In the genomic region with DNA sequence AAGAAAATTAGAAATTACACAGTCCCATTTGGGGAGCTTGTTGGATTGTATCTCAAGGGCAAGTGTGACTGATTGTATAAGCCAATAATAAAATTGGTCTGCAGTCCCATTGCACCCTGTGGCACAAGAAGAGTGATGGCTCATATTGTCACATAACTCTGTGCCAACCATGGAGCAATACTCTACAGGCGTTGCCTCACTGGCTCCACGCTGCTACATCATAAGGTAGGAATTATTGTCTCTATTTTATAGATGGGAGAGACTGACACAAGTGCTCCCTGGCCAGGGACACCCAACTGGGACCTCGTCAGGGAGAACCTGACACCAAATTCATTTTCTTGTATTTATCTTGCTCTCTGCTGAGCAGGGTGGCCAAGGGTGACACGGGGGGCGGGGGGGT, we compare ENCODE assay signal across 20 mouse cellular contexts.
"Had no signal": no experiment of that assay in that cellular context is flagged by ENCODE, and none has a peak within 500 bp of the region (broad histone marks: within the 10 kb centered on the region; RNA-seq: fewer than 3 reads in every experiment).

No protein-coding gene starts in this region.

- H3K9me3 ChIP-seq: limb, embryonic 12.5 days; limb, embryonic 15.5 days; liver, embryonic 12.5 days; liver, embryonic 15.5 days; lung, embryonic 15.5 days; megakaryocyte, embryonic 14.5 days; midbrain, embryonic 10.5 days; midbrain, embryonic 13.5 days; neural tube, embryonic 13.5 days had no signal

- H3K36me3 ChIP-seq: limb, embryonic 12.5 days; limb, embryonic 15.5 days; liver, embryonic 12.5 days; liver, embryonic 15.5 days; lung, embryonic 15.5 days; midbrain, embryonic 10.5 days; midbrain, embryonic 13.5 days; neural tube, embryonic 13.5 days had no signal

- H3K9ac ChIP-seq: limb, embryonic 12.5 days; limb, embryonic 15.5 days; liver, embryonic 12.5 days; liver, embryonic 15.5 days; lung, embryonic 15.5 days; midbrain, embryonic 13.5 days; neural tube, embryonic 13.5 days had no signal

- H3K4me3 ChIP-seq: limb, embryonic 12.5 days; limb, embryonic 15.5 days; liver, embryonic 12.5 days; liver, embryonic 15.5 days; lung, embryonic 15.5 days; megakaryocyte, embryonic 14.5 days; midbrain, embryonic 10.5 days; midbrain, embryonic 13.5 days; myocyte; neural tube, embryonic 13.5 days had no signal

- DNase-seq: kidney, postnatal 14 days; kidney, postnatal 4 days; left cerebral cortex, postnatal 4 days; lung, adult 18-20 months; lung, postnatal 10 days; lung, postnatal 36 days; retina, postnatal 1 day; thymus, adult 18-20 months; thymus, postnatal 36 days had no signal

- H3K4me2 ChIP-seq: limb, embryonic 12.5 days; limb, embryonic 15.5 days; liver, embryonic 12.5 days; liver, embryonic 15.5 days; lung, embryonic 15.5 days; midbrain, embryonic 13.5 days; neural tube, embryonic 13.5 days had no signal

- H3K27ac ChIP-seq: limb, embryonic 12.5 days; limb, embryonic 15.5 days; liver, embryonic 12.5 days; liver, embryonic 15.5 days; lung, embryonic 15.5 days; midbrain, embryonic 10.5 days; midbrain, embryonic 13.5 days; neural tube, embryonic 13.5 days had no signal

- ATAC-seq: liver, embryonic 12.5 days; midbrain, embryonic 13.5 days; midbrain, embryonic 16.5 days had no signal
